Mouse (Mus musculus) cerebellum, postnatal 4 days (tissue): ENCODE results near the gene Gngt2.

ENCODE experiments used
- DNase-seq, 2 experiments: peaks; one replicate each; pipeline ENCODE4 v3.0.0; 2022; ENCODE audit warnings: low spot score in 2 of 2, mixed read lengths in 1 of 2

The Gngt2 gene

DNA sequence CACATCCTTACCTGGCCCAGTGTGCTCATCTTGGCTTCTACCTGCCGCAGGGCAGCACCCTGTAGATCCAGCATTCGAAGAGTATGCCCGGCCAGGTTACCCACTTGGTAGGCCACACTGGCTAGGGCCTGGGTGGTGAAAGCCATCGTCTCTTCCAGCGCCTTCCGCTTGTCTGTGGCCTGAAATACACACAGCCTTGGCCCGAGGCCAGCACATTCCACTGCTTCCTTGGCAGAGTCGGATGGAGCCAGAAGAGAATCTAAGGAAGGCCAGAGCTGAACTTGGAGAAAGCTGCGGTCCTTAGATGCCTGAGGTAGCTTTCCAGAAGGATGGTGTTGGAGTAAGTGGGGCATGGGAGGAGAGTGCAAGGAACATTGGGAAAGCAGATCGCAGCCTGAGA is at the start of gene Gngt2:
Gene Gngt2 (plus strand): TSS at position 158 of the 400 bp plus-strand sequence.
- peak in 1 of 2 experiments; percentile 43 for DNase-seq

- DNase-seq = no peak
These were observed 47.5 kb upstream of the Gngt2 start for GRCm38 (mm10) chr11:95789451-95789891.

DNA sequence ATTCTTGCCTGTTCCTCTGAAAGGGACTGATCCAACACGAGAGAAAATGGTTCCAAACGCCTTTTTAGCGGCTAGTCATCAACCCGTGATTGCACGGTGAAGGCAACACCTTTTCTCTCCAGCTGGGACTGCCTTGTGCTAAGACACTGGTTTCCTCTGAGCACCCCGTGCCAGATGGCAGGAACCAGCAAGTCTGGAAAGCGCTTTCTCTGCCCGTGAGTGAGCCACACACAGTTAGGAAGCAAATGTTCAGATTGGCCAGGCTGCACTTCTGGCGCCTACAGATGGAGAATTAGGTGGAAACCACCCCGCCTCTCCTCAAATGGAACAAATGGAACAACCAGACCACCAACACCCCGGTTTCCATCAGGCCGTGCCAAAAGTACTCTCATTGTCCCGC is 45.2 kb upstream of the Gngt2 start:
- DNase-seq = no peak

GRCm38 (mm10) chr11:95792950-95793509 is 44.0 kb upstream of the Gngt2 start:
- no peak for DNase-seq

DNA sequence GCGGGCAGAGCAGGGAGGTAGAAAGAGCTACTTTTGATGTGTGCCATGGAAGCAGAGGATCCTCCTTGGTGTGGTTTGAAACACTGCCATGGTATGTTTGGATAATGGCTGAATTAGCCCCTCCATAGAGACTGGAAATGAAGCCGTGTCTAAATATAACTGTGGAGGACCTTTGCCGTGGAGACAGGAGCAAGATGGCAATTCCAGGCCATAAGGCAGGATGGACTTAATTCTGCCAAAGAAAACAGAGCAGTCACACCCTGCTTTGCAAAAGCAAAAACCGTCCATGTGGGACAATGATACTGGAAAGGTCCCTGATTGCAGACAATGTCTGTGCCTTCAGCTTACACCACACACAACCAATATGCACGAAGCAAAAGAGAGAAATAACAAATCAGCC is 42.8 kb upstream of the Gngt2 start:
- DNase-seq = no peak

DNA sequence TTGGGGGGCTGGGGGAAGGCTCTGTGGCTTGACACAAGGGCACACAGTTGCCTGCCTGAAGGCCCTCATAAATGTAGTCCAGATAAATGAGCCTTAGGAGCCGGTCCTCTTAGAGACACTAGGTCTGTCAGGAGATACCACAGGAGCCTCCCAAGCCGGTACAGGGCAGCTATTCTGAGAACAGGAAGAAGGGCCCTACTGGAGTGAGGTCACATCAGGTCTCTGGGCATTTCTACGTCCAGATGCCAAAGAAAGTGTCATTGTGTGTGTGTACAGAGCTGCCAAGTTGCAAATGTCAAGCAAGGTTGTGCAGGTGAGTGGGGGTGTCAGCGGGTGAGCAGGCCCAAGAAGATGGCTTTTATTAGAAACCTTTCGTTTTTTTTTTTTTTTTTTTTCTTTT is 41.4 kb upstream of the Gngt2 start:
- no peak for DNase-seq

DNA sequence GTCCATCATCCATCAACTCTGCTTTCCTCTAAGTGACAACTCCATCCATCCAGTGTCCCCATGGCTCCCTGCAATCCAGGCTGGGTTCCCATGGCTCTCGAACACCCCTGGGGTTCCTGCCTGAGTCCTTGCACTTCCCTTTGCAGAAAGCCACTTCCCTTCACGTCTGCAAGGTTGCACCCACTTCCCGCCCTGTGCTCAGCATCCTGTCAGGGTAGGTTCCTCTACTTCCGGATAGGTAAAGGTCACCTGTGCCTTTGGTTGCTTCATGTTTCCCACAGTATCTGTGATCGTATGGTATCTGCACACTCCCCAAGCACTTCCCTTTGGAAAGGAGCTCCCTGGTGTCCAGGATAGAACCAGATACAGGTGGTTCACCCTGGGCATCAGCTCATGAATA is 32.0 kb upstream of the Gngt2 start:
- no peak for DNase-seq

DNA sequence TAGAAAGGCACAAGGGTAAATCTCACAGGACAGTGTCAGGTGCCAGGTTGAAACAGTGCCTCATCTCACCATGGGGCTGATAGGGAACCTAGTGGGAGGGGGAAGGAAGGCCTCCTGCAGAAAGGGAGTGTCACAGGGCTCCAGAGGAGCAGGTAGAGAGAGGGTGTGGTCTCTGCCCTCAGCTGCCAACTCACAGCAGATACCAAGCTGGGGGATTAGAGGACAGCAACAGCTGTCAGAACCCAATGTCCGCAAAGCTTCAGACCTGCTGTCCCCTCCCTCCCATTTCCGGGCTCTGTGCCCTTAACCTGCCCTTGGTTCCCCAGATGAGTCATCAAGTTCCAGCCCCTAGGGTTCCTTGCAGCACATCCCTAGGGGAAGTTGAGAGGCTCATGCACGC is 31.5 kb upstream of the Gngt2 start:
- DNase-seq = no peak

- no peak for DNase-seq
These were observed 29.1 kb upstream of the Gngt2 start for GRCm38 (mm10) chr11:95807884-95808283.

- no peak for DNase-seq
These were observed 28.5 kb upstream of the Gngt2 start for GRCm38 (mm10) chr11:95808448-95809011.

GRCm38 (mm10) chr11:95809603-95810002 is 27.4 kb upstream of the Gngt2 start:
- DNase-seq = no peak

- DNase-seq = no peak
These were observed 26.2 kb upstream of the Gngt2 start for GRCm38 (mm10) chr11:95810828-95811227.

DNA sequence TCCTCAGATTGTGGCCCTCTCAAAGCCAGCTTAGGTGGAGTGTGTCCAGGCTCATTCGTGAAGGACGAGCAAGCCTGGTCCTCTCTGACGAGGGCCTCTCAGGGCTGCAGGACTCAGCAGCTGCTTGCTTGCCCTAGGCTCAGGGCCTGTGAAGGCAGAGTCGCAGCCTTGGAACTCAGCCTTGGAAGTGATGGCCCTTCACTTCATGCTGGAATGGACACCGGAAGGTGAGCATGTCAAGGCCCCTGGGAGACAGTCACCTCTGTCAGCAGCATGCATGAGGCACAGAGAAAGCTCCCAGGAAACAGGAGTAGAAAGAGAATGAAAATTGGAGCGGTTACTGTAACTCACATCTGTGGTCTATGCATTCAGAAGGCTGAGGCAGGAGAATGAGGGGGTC is 25.3 kb upstream of the Gngt2 start:
- DNase-seq = no peak

GRCm38 (mm10) chr11:95812224-95812623 is 24.8 kb upstream of the Gngt2 start:
- no peak for DNase-seq

DNA sequence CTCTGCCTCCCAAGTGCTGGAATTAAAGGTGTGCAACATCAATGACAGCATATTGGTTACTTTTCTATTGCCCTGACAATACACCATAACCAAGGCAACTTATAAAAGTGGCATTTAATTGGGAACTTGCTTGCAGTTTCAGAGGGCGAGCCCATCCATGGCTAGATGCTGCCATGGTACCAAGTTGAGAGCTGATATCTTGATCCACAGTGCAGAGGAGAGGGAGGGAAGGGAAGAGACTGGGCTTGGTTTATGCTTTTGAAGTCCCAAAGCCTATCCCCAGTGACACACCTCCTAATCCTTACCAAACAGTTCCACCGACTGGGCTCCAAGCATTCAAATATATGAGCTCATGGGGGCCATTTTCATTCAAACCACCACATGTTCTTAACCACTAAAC is 22.9 kb upstream of the Gngt2 start:
- DNase-seq = no peak

DNA sequence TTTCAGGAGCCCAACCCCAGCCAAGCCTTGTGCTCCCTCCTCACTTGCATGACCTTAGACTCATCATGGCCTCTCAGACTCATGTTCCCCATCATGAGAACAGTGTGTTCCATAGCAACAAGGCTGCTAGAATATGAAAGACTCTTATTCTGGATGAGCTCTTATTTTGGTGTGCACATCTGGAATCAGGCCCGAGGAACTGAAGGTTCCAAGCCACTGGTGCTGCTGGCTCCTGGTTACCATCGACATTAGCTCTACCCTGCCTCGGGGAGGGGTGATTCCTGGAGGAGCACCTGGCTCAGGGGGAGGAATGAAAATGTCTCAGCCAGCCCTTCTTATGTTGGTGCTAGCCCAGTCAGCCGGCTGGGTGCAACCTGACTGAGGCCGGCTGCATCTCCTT is 22.2 kb upstream of the Gngt2 start:
- no peak for DNase-seq

DNA sequence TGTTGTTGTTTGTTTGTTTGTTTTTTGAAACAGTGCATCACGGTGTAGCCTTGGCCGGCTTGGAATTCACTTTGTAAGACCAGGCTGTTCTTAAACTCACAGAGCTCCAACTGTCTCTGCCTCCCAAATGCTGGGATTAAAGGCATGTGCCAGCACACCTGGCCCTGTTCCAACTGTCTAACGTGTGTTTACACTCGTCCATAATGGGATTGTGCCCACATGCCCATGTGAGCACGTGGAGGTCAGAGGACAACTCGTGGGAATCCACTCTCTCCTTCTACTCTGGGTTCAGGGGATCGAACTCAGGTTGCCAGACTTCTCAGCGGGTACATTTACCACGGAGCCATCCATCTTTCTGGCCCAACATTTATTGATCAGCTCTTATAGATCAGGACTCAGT is 21.6 kb upstream of the Gngt2 start:
- DNase-seq = no peak

DNA sequence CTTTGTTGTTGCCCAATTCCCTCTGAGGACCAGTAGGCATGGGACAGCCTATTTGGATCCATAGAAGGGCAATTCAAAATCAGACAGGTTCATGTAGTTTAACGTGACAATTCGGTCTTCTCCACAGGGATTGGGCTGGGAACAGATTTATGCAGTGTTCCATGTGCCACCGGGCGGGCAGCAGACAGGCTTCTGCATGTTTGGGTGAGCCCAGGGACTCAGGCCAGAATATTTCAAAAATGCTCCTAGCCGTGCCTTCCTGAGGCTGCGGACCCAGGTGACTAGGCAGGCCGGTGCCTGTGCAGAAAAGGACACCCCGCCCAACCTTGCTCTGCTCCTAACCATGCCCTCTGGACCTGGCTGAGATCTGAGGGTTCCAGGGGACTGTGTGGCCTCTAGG is 17.9 kb upstream of the Gngt2 start:
- no peak for DNase-seq

- no peak for DNase-seq
These were observed 15.5 kb upstream of the Gngt2 start for GRCm38 (mm10) chr11:95821511-95821910.

DNA sequence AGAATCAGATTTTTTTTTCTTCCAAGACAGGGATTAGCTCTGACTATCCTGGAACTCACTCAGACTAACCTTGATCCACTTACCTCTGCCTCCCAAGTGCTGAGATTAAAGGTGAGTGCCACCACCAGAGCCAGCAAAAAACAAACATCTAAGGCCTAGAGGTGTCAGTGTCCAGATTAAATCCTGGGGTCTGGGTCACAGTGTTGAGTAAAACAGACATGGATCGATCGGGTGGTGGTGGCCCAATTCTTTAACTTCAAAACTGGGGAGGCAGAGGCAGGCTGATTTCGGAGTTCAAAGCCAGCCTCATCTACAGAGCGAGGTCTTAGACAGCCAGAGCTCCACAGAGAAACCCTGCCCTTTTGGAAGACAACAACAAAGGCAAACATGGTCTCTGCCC is 14.6 kb upstream of the Gngt2 start:
- no peak for DNase-seq

DNA sequence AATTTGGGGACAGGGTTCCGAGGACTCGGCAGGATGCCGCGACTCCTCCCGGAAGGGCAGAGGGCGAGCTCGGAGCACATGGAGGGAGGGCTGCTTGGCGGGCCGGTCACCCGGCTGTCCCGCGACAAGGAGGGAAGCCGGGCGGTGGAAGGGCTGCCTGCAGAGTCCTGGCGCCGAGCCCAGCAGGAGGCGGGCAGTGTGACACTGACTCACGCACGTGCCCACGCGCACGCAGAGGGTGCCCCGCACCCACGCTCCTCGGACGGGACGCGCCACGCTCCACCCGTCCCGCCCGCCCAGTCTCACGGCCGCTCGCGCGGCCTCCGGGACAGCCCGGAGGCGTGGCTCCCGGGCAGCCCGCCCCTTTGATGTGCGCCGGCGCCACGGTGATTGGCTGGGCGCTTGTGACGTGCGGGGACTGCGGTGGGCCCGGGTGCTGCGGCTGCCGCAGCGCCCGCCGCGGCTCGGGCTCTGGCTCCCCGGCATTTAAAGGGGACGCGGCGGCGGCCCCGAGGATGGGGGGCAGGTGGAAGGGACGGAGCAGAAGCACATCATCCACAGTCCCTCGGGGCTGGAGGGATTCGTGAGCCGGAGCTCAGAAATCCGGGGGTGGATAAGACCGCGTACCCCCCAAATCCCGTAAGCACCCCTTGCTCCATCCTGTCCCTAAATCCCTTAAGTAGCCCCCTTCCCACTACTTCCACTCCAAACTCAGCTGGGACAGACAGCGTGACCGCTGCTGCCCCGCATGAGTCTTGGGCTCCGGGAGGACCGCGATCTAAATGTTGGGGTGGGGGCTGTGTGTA is 12.7 kb upstream of the Gngt2 start, which contains the start of gene Phospho1:
Gene Phospho1 (plus strand): TSS at position 429 of the 806 bp plus-strand sequence.
- DNase-seq = peak; percentile 83 to 89

DNA sequence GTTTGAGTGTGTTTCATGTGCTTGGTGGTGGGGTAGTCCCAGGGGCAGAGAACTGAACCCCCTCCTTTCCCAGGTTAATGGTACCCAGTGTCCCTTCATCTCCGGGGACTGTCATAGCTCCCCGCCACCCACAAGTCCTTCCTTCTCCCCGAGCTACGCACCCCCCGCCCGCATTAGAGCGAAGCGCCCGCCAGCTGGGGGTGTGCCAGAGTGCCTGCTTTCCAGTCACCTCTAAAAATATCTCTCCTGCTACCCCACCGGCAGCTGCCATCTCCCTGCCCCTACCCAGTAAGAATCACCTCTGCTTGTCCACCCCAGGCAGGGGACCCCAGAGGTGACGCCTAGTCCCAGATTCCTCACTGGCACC is 12.2 kb upstream of the Gngt2 start:
- peak in 1 of 2 experiments; percentile 32 for DNase-seq

GRCm38 (mm10) chr11:95825625-95826024 is 11.4 kb upstream of the Gngt2 start:
- no peak for DNase-seq
